Mouse (Mus musculus) gastrocnemius, postnatal 25 days (tissue): ENCODE measurements around the gene Adad2. TPM values are rescaled to one million over a fixed set of nuclear protein-coding genes. Genes with fewer than 3 reads are reported as not detected.

Experiments used
- DNase-seq: peaks from one replicate; pipeline ENCODE4 v3.0.0; 2022
- total RNA-seq, 2 experiments: library from RNA; stranded (reverse); gene quantifications; 1 replicate in 1 of 2; 2 replicates in 1 of 2; pipeline ENCODE4 v1.2.3; 2021

The Adad2 gene
- total RNA-seq, 2 experiments from 2014 or later, result 0.23 TPM; not detected in 1

- DNase-seq, result no peak
These were observed 30.4 kb downstream of the Adad2 start for GRCm38 (mm10) chr8:119642960-119643359.

GRCm38 (mm10) chr8:119644429-119644960 lies 31.9 kb downstream of the Adad2 start:
- no peak for DNase-seq

GRCm38 (mm10) chr8:119644981-119645597 lies 32.5 kb downstream of the Adad2 start:
- no peak for DNase-seq

- DNase-seq, result no peak
These were observed 33.6 kb downstream of the Adad2 start for GRCm38 (mm10) chr8:119646197-119646596.

- DNase-seq, result no peak
These were observed 34.3 kb downstream of the Adad2 start for GRCm38 (mm10) chr8:119646846-119647245.

GRCm38 (mm10) chr8:119651324-119651723 lies 38.8 kb downstream of the Adad2 start:
- DNase-seq, result peak; percentile 54

- peak; percentile 38 for DNase-seq
These were observed 44.3 kb downstream of the Adad2 start for GRCm38 (mm10) chr8:119656709-119657464.

GRCm38 (mm10) chr8:119661081-119661480 lies 48.5 kb downstream of the Adad2 start:
- DNase-seq, result peak; percentile 82

GRCm38 (mm10) chr8:119661892-119662291 lies 49.3 kb downstream of the Adad2 start:
- no peak for DNase-seq

GRCm38 (mm10) chr8:119663440-119663839 lies 50.9 kb downstream of the Adad2 start:
- no peak for DNase-seq

- peak; percentile 45 for DNase-seq
These were observed 52.7 kb downstream of the Adad2 start for GRCm38 (mm10) chr8:119665270-119665669.

Other genes starting within 250 kb of the Adad2 start
- 10 to 100 TPM; 76.5 to 78.1 TPM for gene Mlycd, start 217.9 kb upstream of the Adad2 start, total RNA-seq
- 10 to 100 TPM in 1 of 2 experiments, 1 to 10 TPM in 1; 9.9 to 14.8 TPM for gene Osgin1, start 178.6 kb upstream of the Adad2 start, total RNA-seq
- under 1 TPM; 0.13 to 0.18 TPM for gene Necab2, start 166.0 kb upstream of the Adad2 start, total RNA-seq
- gene Slc38a8, start 111.0 kb upstream of the Adad2 start, total RNA-seq, result not detected
- gene Mbtps1, start 54.0 kb upstream of the Adad2 start, total RNA-seq, result 10 to 100 TPM; 26.7 to 27.0 TPM
- 10 to 100 TPM; 11.2 to 13.3 TPM for gene Hsdl1, start 37.6 kb upstream of the Adad2 start, total RNA-seq
- not detected for gene Dnaaf1, start 37.5 kb upstream of the Adad2 start, total RNA-seq
- gene Taf1c, start 7.5 kb upstream of the Adad2 start, total RNA-seq, result 1 to 10 TPM; 3.4 to 4.0 TPM
- gene Kcng4, start 22.9 kb downstream of the Adad2 start, total RNA-seq, result 10 to 100 TPM in 1 of 2 experiments, 1 to 10 TPM in 1; 8.6 to 12.6 TPM
- 100 to 1,000 TPM in 1 of 2 experiments, 10 to 100 TPM in 1; 74.0 to 104 TPM for gene Wfdc1, start 53.6 kb downstream of the Adad2 start, total RNA-seq
- under 1 TPM in 1 of 2 experiments, not detected in 1; 0.13 TPM for gene Atp2c2, start 87.3 kb downstream of the Adad2 start, total RNA-seq
- 1 to 10 TPM; 3.2 to 4.0 TPM for gene Tldc1, start 165.7 kb downstream of the Adad2 start, total RNA-seq
- gene Cotl1, start 227.8 kb downstream of the Adad2 start, total RNA-seq, result 10 to 100 TPM in 1 of 2 experiments, 1 to 10 TPM in 1; 6.5 to 11.3 TPM
- 1 to 10 TPM; 1.3 to 1.4 TPM for gene Klhl36, start 249.5 kb downstream of the Adad2 start, total RNA-seq